Mouse (Mus musculus): ENCODE measurements around the gene Olfr324.

Olfr324 gene

GRCm38 (mm10) chr11:58594814-58595213 is at the start of gene Olfr324:
Gene Olfr324 (plus strand): TSS chr11:58595114.
- DNase-seq (ENCODE audit: low spot score in 2 of 2): no peak

GRCm38 (mm10) chr11:58546322-58546721 is 48.6 kb upstream of the Olfr324 start, which contains the start of gene Olfr329-ps:
Gene Olfr329-ps (minus strand): TSS chr11:58546422.
- DNase-seq (ENCODE audit: low spot score in 2 of 2): no peak

GRCm38 (mm10) chr11:58555536-58555935 is 39.4 kb upstream of the Olfr324 start, which contains the start of gene Olfr328:
Gene Olfr328 (minus strand): TSS chr11:58555636.
- DNase-seq (ENCODE audit: low spot score in 2 of 2): no peak

- no peak for DNase-seq (ENCODE audit: low spot score in 2 of 2)
Observed at GRCm38 (mm10) chr11:58570405-58570804, 24.5 kb upstream of the Olfr324 start, which contains the start of gene Olfr224. Gene Olfr224 (minus strand): TSS chr11:58570553.

- no peak for DNase-seq (ENCODE audit: low spot score in 2 of 2)
Observed at GRCm38 (mm10) chr11:58577430-58577829, 17.5 kb upstream of the Olfr324 start, which contains the start of gene Olfr325. Gene Olfr325 (plus strand): TSS chr11:58577730.

- no peak for DNase-seq (ENCODE audit: low spot score in 2 of 2)
Observed at GRCm38 (mm10) chr11:58578636-58579035, 16.3 kb upstream of the Olfr324 start.

GRCm38 (mm10) chr11:58587898-58588348 is 7.0 kb upstream of the Olfr324 start:
- DNase-seq (ENCODE audit: low spot score in 2 of 2): peak in 1 of 2 experiments; percentile 56

- no peak for DNase-seq (ENCODE audit: low spot score in 2 of 2)
Observed at GRCm38 (mm10) chr11:58588620-58589250, 6.2 kb upstream of the Olfr324 start.

GRCm38 (mm10) chr11:58597837-58598236 is 2.9 kb downstream of the Olfr324 start:
- no peak for DNase-seq (ENCODE audit: low spot score in 2 of 2)

GRCm38 (mm10) chr11:58602062-58602461 is 7.1 kb downstream of the Olfr324 start:
- no peak for DNase-seq (ENCODE audit: low spot score in 2 of 2)

- DNase-seq (ENCODE audit: low spot score in 2 of 2): no peak
Observed at GRCm38 (mm10) chr11:58602800-58603560, 8.1 kb downstream of the Olfr324 start.

- DNase-seq (ENCODE audit: low spot score in 2 of 2): no peak
Observed at GRCm38 (mm10) chr11:58604688-58605087, 9.8 kb downstream of the Olfr324 start.

GRCm38 (mm10) chr11:58605228-58605627 is 10.3 kb downstream of the Olfr324 start:
- no peak for DNase-seq (ENCODE audit: low spot score in 2 of 2)

GRCm38 (mm10) chr11:58606177-58606919 is 11.4 kb downstream of the Olfr324 start:
- no peak for DNase-seq (ENCODE audit: low spot score in 2 of 2)

- DNase-seq (ENCODE audit: low spot score in 2 of 2): no peak
Observed at GRCm38 (mm10) chr11:58607030-58607429, 12.1 kb downstream of the Olfr324 start.

- DNase-seq (ENCODE audit: low spot score in 2 of 2): no peak
Observed at GRCm38 (mm10) chr11:58613359-58613758, 18.4 kb downstream of the Olfr324 start.

GRCm38 (mm10) chr11:58614526-58614925 is 19.6 kb downstream of the Olfr324 start:
- no peak for DNase-seq (ENCODE audit: low spot score in 2 of 2)

- no peak for DNase-seq (ENCODE audit: low spot score in 2 of 2)
Observed at GRCm38 (mm10) chr11:58615975-58616374, 21.1 kb downstream of the Olfr324 start, which contains the start of gene 2210407C18Rik. Gene 2210407C18Rik (minus strand): TSS chr11:58616075.

GRCm38 (mm10) chr11:58618369-58618768 is 23.5 kb downstream of the Olfr324 start:
- DNase-seq (ENCODE audit: low spot score in 2 of 2): no peak

- no peak for DNase-seq (ENCODE audit: low spot score in 2 of 2)
Observed at GRCm38 (mm10) chr11:58618793-58619192, 23.9 kb downstream of the Olfr324 start.

GRCm38 (mm10) chr11:58626146-58626545 is 31.2 kb downstream of the Olfr324 start:
- no peak for DNase-seq (ENCODE audit: low spot score in 2 of 2)

- DNase-seq (ENCODE audit: low spot score in 2 of 2): no peak
Observed at GRCm38 (mm10) chr11:58630401-58630800, 35.5 kb downstream of the Olfr324 start, which contains the start of gene Olfr323. Gene Olfr323 (minus strand): TSS chr11:58630501.
